Mouse (Mus musculus) embryo, embryonic 10 days (tissue): ENCODE results near the gene Cmah.

Experiments
- DNase-seq: peaks from one replicate; pipeline ENCODE4 v3.0.0-alpha.2; 2015; ENCODE audit warnings: low spot score

Gene Cmah

DNA sequence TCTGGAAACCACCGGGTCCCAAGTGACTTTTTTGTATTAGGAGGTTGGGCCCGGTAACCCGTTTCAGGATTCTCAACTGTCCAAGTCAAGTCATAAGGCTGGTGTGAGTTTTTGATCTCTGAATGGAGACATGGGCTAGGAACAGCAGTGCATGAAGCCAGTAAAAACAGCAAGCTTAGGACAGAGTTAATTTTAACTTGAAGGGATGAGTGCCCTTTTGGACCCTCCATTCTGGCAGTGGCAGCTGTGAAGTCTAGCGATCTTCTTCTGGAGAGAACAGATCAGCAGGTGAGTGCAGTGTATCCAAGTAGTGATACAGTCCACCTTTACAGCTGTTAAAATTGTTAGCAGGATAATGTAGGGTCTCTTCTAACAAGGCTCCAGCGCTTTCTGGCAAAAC, at the start of gene Cmah:
Gene Cmah, plus strand, starts transcription at position 204 of the 400 bp plus-strand sequence.
- no peak for DNase-seq

DNA sequence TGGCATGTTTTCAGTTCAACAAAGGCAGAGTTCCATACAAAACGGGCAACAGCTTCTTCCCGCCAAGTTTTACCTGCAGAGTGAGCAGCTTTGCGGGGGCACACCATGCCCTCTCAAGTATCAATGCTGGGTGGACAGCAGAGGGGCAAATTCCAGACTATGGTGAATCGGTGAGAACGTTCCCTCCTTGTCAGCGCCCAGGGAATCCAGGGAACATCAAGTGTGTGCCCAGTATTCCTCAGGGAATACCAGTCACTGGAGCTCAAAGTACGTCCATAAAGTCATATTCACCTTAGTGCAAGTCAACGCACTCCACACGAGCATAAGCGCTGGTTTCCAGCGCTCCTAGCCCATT, 47.8 kb upstream of the Cmah start:
- DNase-seq = no peak

DNA sequence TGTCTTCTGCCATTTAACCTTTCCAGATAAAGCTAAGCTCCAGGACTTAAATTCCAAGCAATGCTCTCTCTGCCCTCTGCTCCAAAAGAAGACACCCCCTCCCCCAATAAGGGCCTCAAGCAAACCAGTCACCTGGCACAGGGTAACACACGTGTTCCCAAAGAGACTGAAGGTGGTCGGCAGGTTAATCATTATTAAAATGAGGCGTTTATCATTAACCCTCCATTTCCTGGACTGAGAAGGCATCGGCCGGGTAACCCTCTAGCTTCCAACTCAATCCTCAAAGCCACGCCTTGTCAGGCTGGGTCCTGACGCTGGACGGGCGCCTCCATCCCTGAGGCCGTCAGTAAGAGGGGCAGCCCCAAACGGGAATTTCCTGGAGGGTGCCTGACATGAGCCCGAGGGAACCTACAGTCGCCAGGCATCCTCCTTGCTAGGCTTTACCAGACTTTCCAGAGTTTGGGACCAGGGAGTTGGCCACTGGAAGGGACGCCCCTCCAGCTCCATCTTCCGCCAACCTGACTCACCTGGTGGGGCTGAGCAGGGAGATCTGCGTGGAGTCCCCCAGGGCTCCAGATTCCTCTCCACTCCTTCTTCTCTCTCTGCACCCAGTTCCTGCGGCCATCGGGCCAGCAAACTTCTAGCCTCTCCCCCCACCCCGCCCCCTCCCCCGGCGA, 47.3 kb upstream of the Cmah start:
- DNase-seq = peak; percentile 55

DNA sequence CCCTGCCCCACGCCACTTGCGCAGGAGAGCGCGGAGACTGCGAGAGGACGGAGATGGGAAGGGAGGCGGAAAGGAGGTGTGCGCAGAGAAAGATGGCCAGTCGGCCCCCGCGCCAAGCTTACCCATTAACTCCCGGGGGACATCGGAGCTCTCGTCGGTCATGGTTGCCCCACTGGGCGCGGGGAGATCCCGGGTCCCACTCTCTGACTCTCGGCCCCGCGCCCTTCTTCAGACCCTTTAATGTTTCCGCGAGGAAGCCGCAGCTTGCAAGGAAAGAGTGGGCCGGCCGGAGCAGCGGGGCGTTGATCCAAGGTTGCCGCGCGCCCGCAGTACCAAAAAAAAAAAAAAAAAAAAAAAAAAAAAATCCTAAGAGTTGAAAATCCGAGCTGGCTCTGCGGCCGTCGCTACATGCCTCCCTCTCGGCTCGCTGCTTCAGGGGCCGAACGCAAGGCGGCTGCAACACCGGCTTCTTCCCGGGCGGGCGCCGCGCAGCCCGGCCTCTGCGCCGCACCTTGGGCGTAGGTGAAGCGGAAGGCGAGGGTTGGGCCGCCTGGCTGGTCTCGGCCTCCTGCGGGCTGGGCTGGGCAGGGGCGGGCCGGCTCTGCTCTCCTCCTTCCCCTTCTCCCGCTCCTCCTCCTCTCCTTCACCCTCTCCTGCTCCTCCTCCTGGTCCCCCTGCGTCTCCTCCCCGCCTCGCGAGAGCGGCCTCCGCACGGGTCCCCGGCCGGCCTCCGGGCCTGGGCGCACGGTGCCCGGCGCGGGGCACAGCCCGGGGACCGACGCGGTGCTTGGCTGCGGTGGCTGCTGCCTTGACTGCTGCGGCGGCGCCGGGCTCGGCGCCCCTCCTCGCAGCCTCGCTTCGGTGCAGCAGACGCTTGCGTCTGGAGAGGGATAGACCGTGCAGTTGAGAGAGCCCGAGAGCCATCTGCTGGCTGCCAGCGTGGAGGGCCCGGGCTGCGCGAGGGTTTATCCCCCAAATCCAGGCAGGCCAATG, 46.5 kb upstream of the Cmah start, which contains the start of gene Carmil1:
Gene Carmil1, minus strand, starts transcription at position 357 of the 993 bp plus-strand sequence.
- DNase-seq = peak; percentile 86

DNA sequence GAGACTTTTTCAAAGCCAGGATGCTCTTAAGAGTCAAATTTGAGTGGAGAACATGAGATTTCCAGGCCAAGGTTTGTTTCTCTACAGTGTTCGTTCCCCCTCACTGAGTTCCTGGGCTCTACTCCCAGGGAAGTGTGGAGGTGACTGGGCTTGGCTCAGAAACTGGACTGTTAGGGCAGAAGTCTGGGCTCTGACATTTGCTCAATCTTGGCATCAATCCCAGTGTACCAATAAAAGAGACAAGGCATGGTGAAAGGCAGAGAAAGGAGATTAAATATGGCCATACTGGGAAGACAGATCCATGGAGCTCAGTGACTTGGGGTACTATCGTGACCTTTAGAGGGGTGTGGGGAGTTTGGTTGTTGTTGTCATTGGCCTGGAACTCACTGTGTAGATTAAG, 39.8 kb upstream of the Cmah start:
- DNase-seq = no peak

DNA sequence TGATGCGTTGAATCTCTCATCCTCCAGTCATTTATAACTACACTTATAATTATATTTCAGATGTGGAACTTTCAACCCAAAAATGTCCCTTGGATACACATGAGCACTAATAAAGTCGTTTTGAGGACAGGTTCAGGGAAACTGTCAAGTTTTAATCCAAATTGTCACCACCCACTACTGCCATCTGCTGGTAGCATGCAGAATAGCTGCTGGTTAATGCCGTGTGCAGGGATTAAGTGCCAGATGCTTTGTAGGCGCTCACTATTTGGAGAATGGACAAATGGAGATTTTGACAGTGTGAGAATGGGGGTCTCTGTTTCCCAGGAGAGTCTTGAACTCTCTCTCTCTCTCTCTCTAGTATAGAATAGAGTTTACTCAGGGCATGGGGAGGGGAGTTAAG, 30.0 kb upstream of the Cmah start:
- DNase-seq = peak; percentile 82

DNA sequence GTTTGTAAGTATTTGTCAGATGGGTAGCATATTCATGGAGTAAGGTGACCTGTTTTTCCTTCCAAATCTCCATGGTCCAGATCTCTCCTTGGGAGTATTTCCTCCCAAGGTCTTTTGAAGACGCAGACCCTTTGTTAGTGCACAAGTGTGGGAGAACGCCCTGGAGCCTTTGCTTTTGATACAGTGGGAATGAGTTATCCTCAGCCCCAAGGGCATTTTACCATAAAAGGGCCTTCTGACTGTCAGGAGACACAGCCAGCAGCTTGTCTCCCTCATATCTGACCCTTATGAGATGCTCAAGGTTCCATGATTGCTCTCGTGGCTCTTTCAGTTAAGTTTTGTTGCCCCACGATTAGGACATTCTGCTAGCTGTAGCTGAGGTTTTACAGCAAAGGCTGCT, 21.7 kb upstream of the Cmah start:
- no peak for DNase-seq

DNA sequence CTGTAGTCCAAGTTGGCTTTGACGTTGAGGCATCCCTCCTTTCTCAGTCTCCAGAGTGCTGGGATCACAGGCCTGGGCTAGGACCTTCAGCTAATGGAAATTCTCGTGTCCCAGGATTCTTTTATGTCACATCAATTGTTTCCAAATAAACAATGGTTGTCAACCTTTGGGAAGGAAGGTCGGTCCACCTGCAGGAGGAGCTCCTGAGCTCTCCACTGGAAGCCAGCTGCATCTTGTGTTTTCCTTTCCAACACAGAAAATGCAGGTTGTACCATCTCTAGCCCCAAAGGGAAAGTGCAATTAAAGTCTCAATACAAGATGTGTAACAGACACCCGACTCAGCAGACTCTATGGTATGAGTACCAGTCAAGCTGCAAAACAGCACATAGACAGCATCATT, 21.0 kb upstream of the Cmah start:
- peak; percentile 8 for DNase-seq

DNA sequence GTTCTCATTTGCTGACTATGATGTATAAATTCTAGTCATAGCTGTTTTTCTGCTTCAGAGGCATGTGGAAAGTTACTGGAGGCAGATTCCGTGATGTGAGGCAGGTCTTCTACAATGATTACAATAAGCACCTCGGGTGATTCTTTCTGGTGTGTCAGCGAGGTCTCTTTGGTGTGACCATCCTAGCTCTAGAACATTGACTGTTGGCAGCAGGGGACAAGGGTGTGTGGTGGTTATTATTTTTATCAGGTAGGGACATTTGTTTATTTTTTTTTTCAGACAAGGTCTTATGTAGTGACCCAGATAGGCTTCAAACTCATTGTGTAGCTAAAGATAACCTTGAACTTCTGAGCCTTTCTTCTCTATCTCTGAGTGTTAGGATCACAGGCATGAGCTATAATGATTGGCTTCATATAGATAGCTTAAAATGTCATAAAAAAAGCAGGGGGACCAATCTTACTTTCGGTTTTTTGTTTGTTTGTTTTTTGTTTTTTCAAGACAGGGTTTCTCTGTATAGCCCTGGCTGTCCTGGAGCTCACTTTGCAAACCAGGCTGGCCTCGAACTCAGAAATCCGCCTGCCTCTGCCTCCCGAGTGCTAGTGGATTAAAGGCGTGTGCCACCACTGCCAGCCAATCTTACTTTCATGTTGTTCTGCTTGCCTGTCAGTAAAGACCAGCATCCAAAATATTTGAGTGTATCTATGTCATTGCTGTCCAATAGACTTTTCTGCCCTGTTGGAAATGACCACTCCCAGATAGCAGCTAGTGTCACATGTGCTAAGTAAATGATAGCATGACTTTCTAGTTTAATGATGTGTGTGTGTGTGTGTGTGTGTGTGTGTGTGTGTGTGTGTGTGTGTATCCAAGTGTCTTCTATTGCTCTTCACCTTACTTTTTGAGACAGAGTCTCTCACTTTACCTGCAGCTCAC, 15.9 kb upstream of the Cmah start:
- no peak for DNase-seq

DNA sequence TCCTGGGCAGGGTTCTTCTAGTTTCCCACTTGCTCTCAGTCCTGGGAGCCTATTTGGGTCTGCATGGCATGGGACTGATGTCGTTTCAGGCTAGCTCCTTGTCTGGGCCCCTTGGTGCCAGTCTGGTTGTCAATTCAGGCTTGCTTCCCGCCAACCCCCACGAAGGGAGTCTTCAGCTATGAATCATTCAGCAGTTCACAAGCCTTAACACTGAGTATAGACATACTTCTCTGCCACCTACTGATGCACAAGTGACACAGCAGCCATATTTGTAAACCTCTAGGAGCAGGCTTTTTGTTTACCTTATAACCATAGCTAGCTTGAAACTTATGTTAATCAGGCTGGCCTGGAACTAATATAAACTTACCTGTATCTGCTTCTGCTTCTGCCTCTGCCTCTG, 10.6 kb upstream of the Cmah start:
- DNase-seq = no peak

DNA sequence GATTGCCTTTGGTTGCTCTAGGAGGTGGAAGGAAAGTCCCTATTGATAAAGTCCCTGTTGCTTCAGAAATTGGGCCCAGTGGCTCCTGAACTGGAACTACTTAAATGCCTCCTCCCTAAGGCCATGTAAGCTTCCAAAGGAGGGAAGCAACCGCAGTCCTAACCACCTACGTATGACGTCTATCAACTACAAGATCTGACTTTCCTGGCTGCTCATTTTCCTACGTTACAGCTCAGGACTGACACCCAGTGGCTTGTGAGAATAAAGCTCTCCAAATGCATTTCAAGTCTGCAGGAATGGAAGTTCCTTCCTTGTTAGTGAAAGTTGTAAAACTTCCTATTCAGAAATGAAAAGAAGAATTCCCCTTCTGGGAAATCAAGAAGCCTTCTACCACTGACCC, 8.6 kb upstream of the Cmah start:
- DNase-seq = peak; percentile 50

DNA sequence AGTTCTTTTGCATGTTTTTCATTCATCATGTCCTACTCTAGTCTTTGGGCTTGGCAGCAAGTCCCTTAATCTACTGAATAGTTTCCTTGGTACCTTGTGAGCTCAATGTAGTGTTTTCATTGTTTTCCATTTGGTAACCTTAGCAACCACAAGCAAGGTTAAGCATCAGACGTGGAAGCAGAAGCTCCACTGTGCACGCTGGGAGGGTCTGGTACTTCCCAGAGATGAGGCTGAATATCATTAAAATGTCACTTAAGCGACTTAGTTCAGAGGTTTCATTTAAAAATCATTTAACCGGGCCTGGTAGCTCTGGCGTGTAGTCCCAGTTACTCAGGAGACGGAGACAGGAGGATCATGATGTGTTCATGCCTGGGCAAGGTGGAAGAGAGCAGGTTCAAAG, 5.9 kb upstream of the Cmah start:
- DNase-seq = no peak

DNA sequence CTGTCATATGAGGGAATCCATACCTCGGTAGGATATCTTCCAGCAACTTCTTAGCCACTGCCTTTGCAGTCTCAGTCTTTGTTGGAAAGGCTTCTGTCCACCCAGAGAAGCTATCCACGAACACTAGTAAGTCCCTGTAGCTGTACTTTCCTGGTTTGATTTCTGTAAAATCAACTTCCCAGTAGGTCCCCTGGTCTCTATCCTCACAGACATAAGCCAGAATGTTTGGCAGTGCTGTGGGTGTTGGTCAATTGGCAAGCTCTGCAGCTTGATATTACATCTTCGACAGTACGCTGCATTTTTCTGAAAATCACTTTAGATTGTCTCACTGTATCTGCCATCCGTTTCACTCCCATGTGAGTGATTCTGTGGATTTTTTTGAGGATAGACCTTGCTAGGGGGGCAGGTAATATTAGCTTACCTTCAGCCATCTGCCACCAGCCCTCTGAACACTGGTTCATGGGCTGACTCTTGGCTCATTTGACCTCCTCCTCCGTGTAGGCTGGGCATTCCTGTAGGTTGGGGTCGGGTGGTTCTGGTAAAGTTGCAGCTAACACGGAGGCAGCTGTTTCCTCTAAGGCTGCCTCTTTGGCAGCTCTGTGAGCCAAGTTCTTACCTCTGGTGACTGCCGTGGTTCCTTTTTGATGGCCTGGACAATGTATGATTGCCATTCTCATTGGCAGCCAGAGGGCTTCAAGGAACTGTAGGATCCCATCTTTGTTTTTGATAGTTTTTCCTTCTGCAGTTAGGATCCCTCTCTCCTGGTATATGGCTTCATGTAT, 1.0 kb downstream of the Cmah start:
- DNase-seq = no peak

DNA sequence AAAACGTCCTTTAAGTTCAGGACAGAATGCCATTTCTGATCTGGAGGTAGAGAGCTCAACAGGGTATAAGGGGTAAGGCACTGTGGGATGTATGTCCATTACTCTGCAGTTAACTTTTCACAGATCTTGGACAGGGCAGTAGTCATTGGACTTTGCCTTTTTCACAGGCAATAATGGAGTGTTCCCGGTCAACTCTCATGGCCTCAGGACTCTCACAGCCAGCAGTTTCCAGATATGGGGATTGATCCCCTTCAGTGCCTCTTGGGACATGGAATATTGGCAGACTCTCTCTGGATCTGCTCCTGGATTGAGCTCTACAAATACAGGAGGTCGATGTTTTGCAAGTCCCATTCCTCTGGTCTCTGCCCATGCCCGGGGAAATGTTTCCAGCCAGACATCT, 2.9 kb downstream of the Cmah start:
- no peak for DNase-seq

DNA sequence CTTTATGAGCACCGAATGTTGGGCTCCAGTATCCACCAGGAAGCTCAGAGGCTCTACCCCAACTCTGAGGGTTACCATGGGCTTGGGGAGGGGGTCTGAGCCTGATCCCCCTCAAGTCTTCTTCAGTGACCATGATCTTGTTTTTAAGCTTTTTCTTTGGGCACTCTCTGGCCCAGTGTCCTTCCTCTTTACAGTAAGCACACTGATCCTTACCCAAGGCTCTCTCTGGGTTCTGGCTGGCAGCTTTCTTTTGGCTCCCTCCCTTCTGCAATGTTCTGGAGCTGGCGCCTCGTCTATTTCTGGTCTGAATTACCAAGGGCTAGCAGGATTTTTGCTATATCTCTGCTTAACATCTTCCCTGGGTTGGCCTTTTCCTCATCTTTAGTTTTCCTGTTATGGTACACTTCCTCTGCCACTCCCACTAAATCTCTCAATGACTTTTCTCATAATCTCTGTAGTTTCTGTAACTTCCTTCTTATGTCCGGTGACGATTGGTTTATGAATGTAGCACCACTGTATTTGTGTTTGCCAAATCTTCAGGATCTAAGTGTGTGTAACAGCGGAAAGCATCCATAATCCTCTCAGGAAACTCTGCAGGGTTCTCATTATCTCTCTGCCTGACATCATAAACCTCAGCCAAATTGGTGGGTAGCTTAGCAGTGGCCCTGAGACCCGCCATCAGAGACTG, 3.8 kb downstream of the Cmah start:
- no peak for DNase-seq

DNA sequence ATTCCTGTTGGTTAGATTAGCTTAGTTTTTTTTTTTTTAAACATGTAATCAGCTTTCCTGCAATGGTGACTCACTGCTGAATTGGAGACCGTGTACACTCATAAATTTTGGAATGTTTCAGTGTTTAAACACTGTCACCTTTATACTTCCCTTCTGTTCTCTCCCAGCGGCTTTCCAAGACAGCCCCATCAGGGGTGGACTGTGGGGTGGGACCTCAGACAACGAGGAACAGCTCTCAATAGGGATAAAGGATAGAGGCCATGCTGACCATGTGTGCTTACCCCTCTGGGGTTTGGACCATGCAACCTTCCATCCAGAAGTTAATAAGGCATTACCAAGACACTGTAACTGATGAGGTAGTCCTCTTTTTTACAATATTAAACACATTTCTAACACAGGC, 5.3 kb downstream of the Cmah start:
- no peak for DNase-seq

DNA sequence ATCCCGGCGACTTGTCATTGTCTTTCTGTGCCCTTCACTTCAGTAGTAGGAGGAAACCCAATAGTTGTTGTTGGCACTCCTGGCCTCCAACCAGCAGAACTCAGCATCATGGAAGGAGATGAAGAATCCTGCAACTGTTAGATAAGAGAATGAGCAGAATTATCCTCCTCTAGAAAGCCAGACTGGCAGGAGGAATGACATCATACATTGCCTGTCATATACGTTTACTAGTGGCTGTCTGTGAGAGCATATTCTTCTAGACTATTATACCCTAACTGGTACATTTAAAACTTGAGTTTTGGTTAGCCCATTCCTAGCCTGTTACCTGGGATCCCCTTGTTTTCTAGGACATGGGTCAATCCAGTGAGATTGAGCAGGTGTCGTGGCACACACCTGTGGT, 9.6 kb downstream of the Cmah start:
- no peak for DNase-seq

DNA sequence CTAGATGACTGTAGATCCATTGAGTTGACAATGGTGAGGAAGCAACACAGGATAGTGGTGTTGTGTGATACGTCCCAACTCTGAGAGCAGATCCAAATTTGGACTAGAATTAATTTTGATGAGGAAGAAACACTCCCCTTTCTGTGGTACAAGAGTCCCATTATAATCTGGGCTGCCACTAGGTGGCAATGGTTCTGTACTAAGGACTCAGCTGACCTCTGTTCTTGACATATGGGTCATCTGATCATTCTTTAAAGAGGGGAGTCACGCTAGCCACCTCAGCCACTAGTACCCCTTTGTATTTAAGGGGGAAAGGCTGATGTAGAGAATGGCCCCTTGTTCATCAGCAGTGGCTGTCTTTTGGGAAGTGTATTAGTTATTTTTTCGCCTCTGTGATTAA, 10.7 kb downstream of the Cmah start:
- DNase-seq = peak; percentile 60

DNA sequence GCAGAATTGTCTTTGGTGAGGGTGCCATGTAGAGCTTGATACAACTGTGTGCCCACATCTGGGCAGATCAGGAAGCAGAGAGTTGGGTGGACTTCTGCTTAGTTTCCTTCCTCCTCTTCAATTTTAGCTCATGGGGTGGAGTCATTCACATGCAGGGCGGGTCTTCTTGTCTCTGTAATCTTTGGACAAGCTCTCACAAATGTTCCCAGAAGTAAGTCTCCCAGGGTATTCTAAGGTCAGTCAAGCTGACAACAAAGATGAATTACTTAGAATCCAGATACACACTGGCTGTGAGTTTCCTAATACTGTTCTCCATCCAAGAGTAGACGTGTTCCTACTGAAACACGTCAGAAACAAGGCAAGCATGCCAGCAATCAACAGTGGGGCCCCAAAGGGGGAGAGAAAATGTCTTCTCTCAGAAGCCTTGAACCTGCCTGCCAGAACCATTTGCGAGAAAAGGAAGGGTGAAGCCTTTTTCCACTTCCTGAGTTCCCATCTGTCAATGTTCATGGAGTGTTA, 11.2 kb downstream of the Cmah start:
- DNase-seq = no peak

DNA sequence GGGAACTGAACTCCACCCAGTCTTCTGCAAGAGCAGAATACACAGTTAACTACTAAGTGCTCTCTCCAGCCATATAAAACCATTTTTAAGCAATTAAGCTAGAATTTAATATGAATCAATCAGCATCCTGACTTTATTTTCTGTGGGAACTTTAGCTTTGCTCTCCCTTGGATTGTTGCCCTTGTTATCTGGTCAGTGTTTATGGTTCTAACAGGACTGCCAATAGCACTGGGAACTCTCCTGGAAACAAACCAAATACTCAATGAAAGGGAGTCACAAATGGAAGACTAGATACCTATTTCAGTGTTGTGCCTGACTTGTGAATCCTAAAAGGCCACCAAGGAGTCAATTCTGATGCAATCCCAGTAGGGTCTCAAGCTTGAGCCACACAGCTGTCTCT, 12.7 kb downstream of the Cmah start:
- DNase-seq = no peak

DNA sequence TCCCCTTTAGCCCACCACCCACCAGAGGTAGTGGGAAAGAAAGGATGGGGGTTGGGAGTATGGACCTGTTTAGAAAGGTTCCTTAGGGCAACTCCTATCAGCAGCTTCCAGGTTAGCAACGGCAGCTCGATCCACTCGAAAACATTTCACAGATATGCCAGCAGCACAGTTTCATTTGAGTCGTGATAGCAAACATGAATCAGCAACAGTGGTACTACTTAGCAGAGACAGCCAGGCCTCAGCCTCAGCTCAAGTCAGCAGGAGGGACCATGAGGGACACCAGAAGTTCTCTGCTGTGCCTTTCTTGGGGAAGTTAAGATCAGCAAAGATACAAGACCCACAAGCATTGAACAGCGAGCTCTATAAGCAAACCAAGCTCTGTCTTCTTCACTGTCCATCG, 13.3 kb downstream of the Cmah start:
- DNase-seq = no peak
